Mouse (Mus musculus): ENCODE data around the gene Map4. TPM values are rescaled to one million over a fixed set of nuclear protein-coding genes. Genes with fewer than 3 reads are reported as not detected.
"Not testable (repeated sequence)": the region's sequence is repeated elsewhere in the genome, so short reads cannot be mapped to it uniquely, and the experiment has no call there.

Map4 gene
- polyA plus RNA-seq, 1 experiment, result 295 TPM

DNA sequence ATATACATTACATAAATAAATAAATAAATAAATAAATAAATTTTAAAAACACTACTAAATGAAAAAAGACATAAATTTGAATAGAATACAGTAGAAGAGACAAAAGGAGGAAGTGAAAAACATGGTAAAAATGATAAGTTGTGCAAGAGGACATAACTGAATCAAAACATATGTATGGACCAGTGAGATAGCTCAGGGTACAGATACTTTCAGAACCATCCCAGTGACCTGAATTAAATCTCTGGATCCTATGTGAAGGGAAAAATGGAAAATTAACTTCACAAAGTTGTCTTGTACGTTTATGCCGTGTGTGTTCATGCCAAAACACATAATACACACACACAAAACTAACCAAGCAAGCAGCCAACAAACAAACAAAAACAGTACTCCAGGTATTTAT, 192.1 kb downstream of the Map4 start:
- no peak overlapping the region for H3K27ac ChIP-seq (ENCODE audit: control insufficient read depth, insufficient read depth, low read depth, low read length)
- TF ChIP-seq CTCF (IDR thresholded peaks at IDR 0.05; ENCODE audit: control insufficient read depth, insufficient read depth, insufficient replicate concordance, low read depth, low read length) (no peak), POLR2A (IDR thresholded peaks at IDR 0.05; ENCODE audit: control insufficient read depth, low read depth, low read length) (no peak)

GRCm38 (mm10) chr9:110124008-110124540, 192.8 kb downstream of the Map4 start:
- not testable (repeated sequence) for H3K36me3 ChIP-seq (ENCODE audit: control insufficient read depth, insufficient read depth, low read length); H3K4me1 ChIP-seq (ENCODE audit: control insufficient read depth, insufficient read depth, low read length); H3K27ac ChIP-seq (ENCODE audit: control insufficient read depth, insufficient read depth, low read depth, low read length); H3K4me3 ChIP-seq (ENCODE audit: control insufficient read depth, low read depth, low read length); H3K27me3 ChIP-seq (ENCODE audit: control insufficient read depth, insufficient read depth, low read length)

More for the DNA sequence above, 192.1 kb downstream of the Map4 start:
- H3K27me3 ChIP-seq (ENCODE audit: control insufficient read depth, insufficient read depth, low read length), result no peaks in the 10 kb centered on the region
- peaks cover under 1% of the 10 kb centered on the region; the same call in 1 of the 2 replicates for H3K4me1 ChIP-seq (ENCODE audit: control insufficient read depth, insufficient read depth, low read length)
- no peaks in the 10 kb centered on the region for H3K36me3 ChIP-seq (ENCODE audit: control insufficient read depth, insufficient read depth, low read length)
- no peak overlapping the region for H3K4me3 ChIP-seq (ENCODE audit: control insufficient read depth, low read depth, low read length)

DNA sequence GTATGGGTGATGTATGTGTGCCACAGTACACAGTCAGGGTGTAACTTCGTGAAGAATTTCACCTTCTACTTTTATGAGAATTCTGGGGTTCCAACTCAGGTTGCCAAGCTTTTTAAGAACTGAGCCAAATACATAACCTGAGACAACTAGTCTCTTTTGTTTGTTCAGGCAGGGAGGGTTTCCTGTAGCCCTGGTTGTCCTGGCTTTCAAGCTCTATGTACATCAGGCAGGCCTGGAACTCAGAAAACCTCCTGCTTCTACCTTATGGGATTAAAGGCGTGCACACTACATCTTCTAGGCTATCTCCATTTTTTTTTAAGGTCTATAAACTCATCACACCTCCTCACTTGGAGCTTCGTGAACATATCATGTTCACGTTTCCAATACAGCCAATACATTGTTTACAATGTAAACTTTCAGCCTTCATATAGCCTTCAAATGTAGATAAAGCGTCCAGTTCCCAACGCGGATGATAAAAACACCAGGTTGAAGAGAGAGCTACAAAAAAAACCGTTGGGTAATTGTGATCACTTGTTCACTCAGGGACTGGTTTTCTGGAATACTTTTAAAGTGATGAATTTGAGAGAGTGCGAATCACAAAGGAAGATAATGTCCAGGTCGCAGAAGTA, 199.8 kb downstream of the Map4 start:
- Histone ChIP-seq H3K4me3 (ENCODE audit: control insufficient read depth, low read depth, low read length) (peak overlapping the region; percentile 95), H3K27me3 (ENCODE audit: control insufficient read depth, insufficient read depth, low read length) (no peaks in the 10 kb centered on the region), H3K36me3 (ENCODE audit: control insufficient read depth, insufficient read depth, low read length) (no peaks in the 10 kb centered on the region), H3K4me1 (ENCODE audit: control insufficient read depth, insufficient read depth, low read length) (peaks cover 8% of the 10 kb centered on the region), H3K27ac (ENCODE audit: control insufficient read depth, insufficient read depth, low read depth, low read length) (peak overlapping the region; percentile 95)
- TF ChIP-seq POLR2A (IDR thresholded peaks at IDR 0.05; ENCODE audit: control insufficient read depth, low read depth, low read length), result no peak
- TF ChIP-seq CTCF (IDR thresholded peaks at IDR 0.05; ENCODE audit: control insufficient read depth, insufficient read depth, insufficient replicate concordance, low read depth, low read length), result no peak

DNA sequence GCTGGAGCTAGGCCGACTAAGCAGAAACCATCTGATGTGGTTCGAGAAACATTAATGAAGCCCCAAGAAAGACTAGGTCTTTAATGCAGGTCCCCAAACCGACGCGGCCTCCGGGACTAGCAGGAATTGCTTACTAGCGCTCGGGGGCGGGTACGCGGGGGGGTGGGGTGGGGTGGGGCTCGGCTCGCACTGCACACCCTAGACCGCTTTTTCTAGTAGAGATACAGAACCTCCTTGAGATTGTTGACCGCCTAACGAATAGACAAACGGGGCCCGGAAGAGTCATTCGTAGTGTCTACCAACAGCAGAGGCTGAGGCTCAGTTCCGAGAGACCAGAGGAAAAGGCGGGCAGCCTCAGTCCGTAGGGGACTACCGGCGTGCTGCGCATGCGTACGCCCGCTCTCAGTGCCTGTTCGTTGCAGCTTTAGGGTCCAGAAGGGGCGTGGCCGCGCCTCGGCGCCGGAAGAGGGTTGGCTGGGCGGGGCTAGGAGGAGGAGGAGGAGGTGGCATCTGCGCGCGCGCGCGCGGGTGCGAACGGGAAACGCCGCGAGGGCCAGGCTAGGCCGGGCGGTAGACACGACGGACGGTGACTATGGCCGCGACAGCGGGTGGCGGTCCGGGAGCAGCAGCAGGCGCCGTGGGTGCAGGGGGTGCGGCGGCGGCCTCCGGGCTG, 200.4 kb downstream of the Map4 start:
- H3K4me3 ChIP-seq (ENCODE audit: control insufficient read depth, low read depth, low read length), result peak overlapping the region; percentile 95
- TF ChIP-seq POLR2A (IDR thresholded peaks at IDR 0.05; ENCODE audit: control insufficient read depth, low read depth, low read length) (peak; percentile 98), CTCF (IDR thresholded peaks at IDR 0.05; ENCODE audit: control insufficient read depth, insufficient read depth, insufficient replicate concordance, low read depth, low read length) (no peak)
- peaks cover 8% of the 10 kb centered on the region for H3K4me1 ChIP-seq (ENCODE audit: control insufficient read depth, insufficient read depth, low read length)
- H3K27me3 ChIP-seq (ENCODE audit: control insufficient read depth, insufficient read depth, low read length), result no peaks in the 10 kb centered on the region
- H3K27ac ChIP-seq (ENCODE audit: control insufficient read depth, insufficient read depth, low read depth, low read length), result peak overlapping the region; percentile 95
- no peaks in the 10 kb centered on the region for H3K36me3 ChIP-seq (ENCODE audit: control insufficient read depth, insufficient read depth, low read length)

DNA sequence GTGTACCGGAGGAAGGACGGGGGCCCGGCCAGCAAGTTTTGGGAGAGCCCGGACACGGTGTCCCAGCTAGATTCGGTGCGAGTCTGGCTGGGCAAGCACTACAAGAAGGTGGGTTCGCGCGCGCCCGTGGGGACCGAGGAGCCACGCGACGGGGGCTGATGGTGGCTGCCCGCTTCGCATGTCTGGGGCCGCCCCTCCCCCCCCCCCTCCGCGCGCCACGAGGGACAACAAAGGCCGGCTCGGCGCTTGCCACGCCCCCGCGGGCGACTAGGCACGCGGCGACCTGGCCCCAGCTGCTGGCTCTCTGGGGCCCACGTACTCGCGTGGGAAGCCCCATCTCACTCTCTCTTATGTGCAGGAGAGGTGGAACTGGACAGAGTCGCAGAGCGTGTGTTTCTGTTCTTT, 200.9 kb downstream of the Map4 start:
- Histone ChIP-seq H3K27ac (ENCODE audit: control insufficient read depth, insufficient read depth, low read depth, low read length) (peak overlapping the region; percentile 95), H3K27me3 (ENCODE audit: control insufficient read depth, insufficient read depth, low read length) (no peaks in the 10 kb centered on the region), H3K4me1 (ENCODE audit: control insufficient read depth, insufficient read depth, low read length) (peaks cover 8% of the 10 kb centered on the region), H3K36me3 (ENCODE audit: control insufficient read depth, insufficient read depth, low read length) (no peaks in the 10 kb centered on the region), H3K4me3 (ENCODE audit: control insufficient read depth, low read depth, low read length) (peak overlapping the region; percentile 95)
- TF ChIP-seq POLR2A (IDR thresholded peaks at IDR 0.05; ENCODE audit: control insufficient read depth, low read depth, low read length), result no peak
- no peak for TF ChIP-seq CTCF (IDR thresholded peaks at IDR 0.05; ENCODE audit: control insufficient read depth, insufficient read depth, insufficient replicate concordance, low read depth, low read length)

GRCm38 (mm10) chr9:110132921-110133320, 201.7 kb downstream of the Map4 start:
- TF ChIP-seq CTCF (IDR thresholded peaks at IDR 0.05; ENCODE audit: control insufficient read depth, insufficient read depth, insufficient replicate concordance, low read depth, low read length) (no peak), POLR2A (IDR thresholded peaks at IDR 0.05; ENCODE audit: control insufficient read depth, low read depth, low read length) (no peak)
- Histone ChIP-seq H3K4me3 (ENCODE audit: control insufficient read depth, low read depth, low read length) (peak overlapping the region; percentile 95), H3K4me1 (ENCODE audit: control insufficient read depth, insufficient read depth, low read length) (peaks cover 8% of the 10 kb centered on the region), H3K27me3 (ENCODE audit: control insufficient read depth, insufficient read depth, low read length) (no peaks in the 10 kb centered on the region), H3K36me3 (ENCODE audit: control insufficient read depth, insufficient read depth, low read length) (no peaks in the 10 kb centered on the region), H3K27ac (ENCODE audit: control insufficient read depth, insufficient read depth, low read depth, low read length) (no peak overlapping the region)

Other genes with a start within 250 kb of the Map4 start
- gene Fbxw18, start 228.8 kb upstream of the Map4 start, polyA plus RNA-seq (2012; rRNA removed), result 2.3 and 2.8 TPM in 2 replicates
- gene Fbxw26, start 185.4 kb upstream of the Map4 start, polyA plus RNA-seq (2012; rRNA removed), result 0.56 and 0.77 TPM in 2 replicates
- gene Fbxw27, start 140.8 kb upstream of the Map4 start, polyA plus RNA-seq (2012; rRNA removed), result 28.1 and 37.2 TPM in 2 replicates
- 0.58 and 286 TPM in 2 replicates for gene Spink8, start 119.2 kb upstream of the Map4 start, polyA plus RNA-seq (2012; rRNA removed)
- gene Nme6, start 98.7 kb upstream of the Map4 start, polyA plus RNA-seq (2012; rRNA removed), result 159 and 176 TPM in 2 replicates
- gene Camp, start 81.8 kb upstream of the Map4 start, polyA plus RNA-seq (2012; rRNA removed), result not detected in 2 replicates
- gene Cdc25a, start 55.9 kb upstream of the Map4 start, polyA plus RNA-seq (2012; rRNA removed), result 25.1 and 26.0 TPM in 2 replicates
- 13.6 and 14.8 TPM in 2 replicates for gene Smarcc1, start 186.2 kb downstream of the Map4 start, polyA plus RNA-seq (2012; rRNA removed)
- 160 and 190 TPM in 2 replicates for gene Dhx30, start 186.4 kb downstream of the Map4 start, polyA plus RNA-seq (2012; rRNA removed)

All from testis, adult 2 months (tissue).